Comparison of ENCODE assay signal across 24 mouse cellular contexts in the genomic region with DNA sequence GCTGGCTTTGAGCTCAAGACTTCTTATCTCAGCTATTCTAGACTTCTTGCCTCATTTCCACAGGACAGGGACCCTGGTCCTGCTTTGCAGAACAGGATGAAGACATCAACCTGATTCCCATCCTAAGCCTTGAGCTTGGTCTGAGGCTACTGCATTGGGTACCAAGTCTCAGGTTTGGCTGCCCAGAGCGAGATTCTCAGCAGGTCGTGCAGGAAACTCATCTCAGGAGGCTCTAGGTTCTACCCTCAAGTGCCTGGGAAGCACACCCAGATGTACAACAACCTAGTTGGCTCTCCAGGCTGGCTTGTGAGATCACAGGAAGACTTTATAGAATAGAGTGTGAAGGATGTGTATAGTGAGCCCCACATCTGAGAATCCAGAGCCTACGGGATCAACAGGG. TPM values are rescaled to one million over a fixed set of nuclear protein-coding genes. Genes with fewer than 3 reads are reported as not detected.
DNase-seq lines count a peak whose midpoint lies in the region; ATAC-seq lines count a peak whose summit lies in the region.
"Had no signal": no experiment of that assay in that cellular context is flagged by ENCODE, and none has a peak within 500 bp of the region (broad histone marks: within the 10 kb centered on the region; RNA-seq: fewer than 3 reads in every experiment).

No protein-coding gene starts in this region.

- no peaks in the 10 kb centered on the region for H3K36me3 ChIP-seq in heart, embryonic 10.5 days
- H3K36me3 ChIP-seq in heart, embryonic 13.5 days, result no peaks in the 10 kb centered on the region
- no peaks in the 10 kb centered on the region for H3K36me3 ChIP-seq in midbrain, embryonic 11.5 days (ENCODE audit: control insufficient read depth, insufficient read depth, low read length)
- H3K36me3 ChIP-seq in midbrain, embryonic 13.5 days, result no peaks in the 10 kb centered on the region
- H3K36me3 ChIP-seq: G1E had no signal

- no peak overlapping the region for H3K4me3 ChIP-seq in heart, embryonic 10.5 days
- no peak overlapping the region for H3K4me3 ChIP-seq in heart, embryonic 13.5 days
- no peak overlapping the region for H3K4me3 ChIP-seq in midbrain, embryonic 11.5 days (ENCODE audit: low read depth, low read length)
- no peak overlapping the region for H3K4me3 ChIP-seq in midbrain, embryonic 13.5 days (replicated peaks)

- ATAC-seq in heart, embryonic 13.5 days (ENCODE audit: extremely low read depth, insufficient number of reproducible peaks, low FRiP score, low TSS enrichment), result no peak
- no peak for ATAC-seq in midbrain, embryonic 11.5 days (ENCODE audit: low FRiP score)
- no peak for ATAC-seq in midbrain, embryonic 13.5 days
- ATAC-seq: activated CD4-positive, CD25-positive, alpha-beta regulatory T cell, adult 4 months; CD4-positive, CD25-positive, alpha-beta regulatory T cell, adult 4 months; Patski had no signal

- peaks cover 66% of the 10 kb centered on the region for H3K4me1 ChIP-seq in heart, embryonic 10.5 days
- peaks cover 58% of the 10 kb centered on the region for H3K4me1 ChIP-seq in heart, embryonic 13.5 days
- H3K4me1 ChIP-seq in midbrain, embryonic 11.5 days (ENCODE audit: control insufficient read depth, insufficient read depth, low read length), result peaks cover 4% of the 10 kb centered on the region
- peaks cover 16% of the 10 kb centered on the region for H3K4me1 ChIP-seq in midbrain, embryonic 13.5 days (replicated peaks)

- no peaks in the 10 kb centered on the region for H3K9me3 ChIP-seq in heart, embryonic 10.5 days
- H3K9me3 ChIP-seq in heart, embryonic 13.5 days, result no peaks in the 10 kb centered on the region
- no peaks in the 10 kb centered on the region for H3K9me3 ChIP-seq in midbrain, embryonic 11.5 days (ENCODE audit: control insufficient read depth, low read length)
- H3K9me3 ChIP-seq in midbrain, embryonic 13.5 days, result no peaks in the 10 kb centered on the region

- intact Hi-C loops in heart, postnatal 36 days (cut with DNase I), result no loop called here
- intact Hi-C loops in heart, postnatal 25 days (cut with DNase I), result no loop called here

- no peaks in the 10 kb centered on the region for H3K27me3 ChIP-seq in heart, embryonic 10.5 days (ENCODE audit: insufficient read depth, poor library complexity, severe bottlenecking)
- no peaks in the 10 kb centered on the region for H3K27me3 ChIP-seq in heart, embryonic 13.5 days (replicated peaks)
- no peaks in the 10 kb centered on the region for H3K27me3 ChIP-seq in midbrain, embryonic 11.5 days (ENCODE audit: control insufficient read depth, insufficient read depth, low read length)
- no peaks in the 10 kb centered on the region for H3K27me3 ChIP-seq in midbrain, embryonic 13.5 days
- H3K27me3 ChIP-seq: CH12.LX, Patski had no signal

- peak overlapping the region; percentile 77 for H3K27ac ChIP-seq in heart, embryonic 10.5 days
- H3K27ac ChIP-seq in heart, embryonic 13.5 days (replicated peaks), result peak overlapping the region; percentile 66; the same call in 1 of the 2 replicates
- no peak overlapping the region for H3K27ac ChIP-seq in midbrain, embryonic 11.5 days (ENCODE audit: low read depth, low read length)
- H3K27ac ChIP-seq in midbrain, embryonic 13.5 days, result no peak overlapping the region

- 84% methylated on average over 3 of the region's 3 CpGs for WGBS in heart, embryonic 10.5 days
- 69% methylated on average over 3 of the region's 3 CpGs for WGBS in heart, embryonic 13.5 days
- WGBS in midbrain, embryonic 11.5 days, result 87% methylated on average over 3 of the region's 3 CpGs
- 86% methylated on average over 3 of the region's 3 CpGs for WGBS in midbrain, embryonic 13.5 days

- peak; percentile 65 for DNase-seq in heart, adult 11 months
- DNase-seq in heart, adult 8-10 months (ENCODE audit: low spot score), result no peak
- no peak for DNase-seq in heart, embryonic 10.5 days (ENCODE audit: low spot score)
- DNase-seq in heart, postnatal 36 days, result no peak
- no peak for DNase-seq in heart, postnatal 25 days (ENCODE audit: low spot score)
- DNase-seq in midbrain, embryonic 11.5 days (ENCODE audit: low spot score, missing footprints), result peak; percentile 56
- DNase-seq: adrenal gland, adult 2 months; adrenal gland, adult 8-10 months; adrenal gland, postnatal 10 days; adrenal gland, postnatal 14 days; adrenal gland, postnatal 25 days; adrenal gland, postnatal 36 days; B cell, adult 2 months; cerebellum, adult 11 months; cerebellum, adult 11-12 months had no signal

- H3K9ac ChIP-seq in heart, embryonic 13.5 days, result no peak overlapping the region
- H3K9ac ChIP-seq in midbrain, embryonic 11.5 days (ENCODE audit: low read length), result no peak overlapping the region
- H3K9ac ChIP-seq in midbrain, embryonic 13.5 days (replicated peaks), result no peak overlapping the region

- H3K4me2 ChIP-seq in heart, embryonic 13.5 days, result no peak overlapping the region
- no peak overlapping the region for H3K4me2 ChIP-seq in midbrain, embryonic 11.5 days
- H3K4me2 ChIP-seq in midbrain, embryonic 13.5 days (replicated peaks), result no peak overlapping the region

RNA-seq across cellular contexts. Expression of a gene that starts 46.4 kb away (rescaled TPM):
- 10 to 100 TPM; 41.6 to 49.5 (median 44.5) TPM for total RNA-seq in heart, adult 8-10 months (2022)
- polyA plus RNA-seq in heart, embryonic 10.5 days (2016; fragmentation: Nextera tagmentation; extraction: Ambion mirVana), result 24.9 and 32.6 TPM in 2 replicates
- 10 to 100 TPM; 36.4 to 40.7 TPM for total RNA-seq in heart, postnatal 36 days (2021)
- polyA plus RNA-seq in heart, embryonic 13.5 days (2015; fragmentation: Nextera tagmentation; extraction: Ambion mirVana), result 19.7 and 20.2 TPM in 2 replicates
- 10 to 100 TPM; 43.7 to 44.8 TPM for total RNA-seq in heart, postnatal 25 days (2021)
- polyA plus RNA-seq in midbrain, embryonic 11.5 days (2014; fragmentation: Nextera tagmentation; extraction: Ambion mirVana), result 13.0 and 14.1 TPM in 2 replicates
- polyA plus RNA-seq in midbrain, embryonic 13.5 days (2015; fragmentation: Nextera tagmentation; extraction: Ambion mirVana), result 27.5 and 31.8 TPM in 2 replicates
- total RNA-seq: MEL had no signal
- polyA plus RNA-seq: G1E had no signal

RNA-seq across cellular contexts. Expression of a gene that starts 53.6 kb away (rescaled TPM):
- total RNA-seq in heart, adult 8-10 months (2022), result 1 to 10 TPM; 4.9 to 7.0 (median 6.4) TPM
- 6.3 and 7.5 TPM in 2 replicates for polyA plus RNA-seq in heart, embryonic 10.5 days (2016; fragmentation: Nextera tagmentation; extraction: Ambion mirVana)
- total RNA-seq in heart, postnatal 36 days (2021), result 1 to 10 TPM; 6.3 to 7.4 TPM
- polyA plus RNA-seq in heart, embryonic 13.5 days (2015; fragmentation: Nextera tagmentation; extraction: Ambion mirVana), result 4.9 and 5.9 TPM in 2 replicates
- total RNA-seq in heart, postnatal 25 days (2021), result 1 to 10 TPM; 5.2 to 5.8 TPM
- polyA plus RNA-seq in midbrain, embryonic 11.5 days (2014; fragmentation: Nextera tagmentation; extraction: Ambion mirVana), result 8.5 and 10.4 TPM in 2 replicates
- 8.5 and 8.7 TPM in 2 replicates for polyA plus RNA-seq in midbrain, embryonic 13.5 days (2015; fragmentation: Nextera tagmentation; extraction: Ambion mirVana)
- total RNA-seq: MEL had no signal
- polyA plus RNA-seq: C2C12, G1E, Patski had no signal

Comparison
In these comparisons a context has a peak if more than half of its experiments do, and no peak if none do; other contexts are left out.
1. DNase-seq: peak in heart, adult 11 months (single experiment) and midbrain, embryonic 11.5 days (single experiment); none in heart, adult 8-10 months (single experiment), heart, embryonic 10.5 days (single experiment), heart, postnatal 36 days (0 of 2) and heart, postnatal 25 days (single experiment).
2. H3K27ac ChIP-seq: peak in heart, embryonic 10.5 days (single experiment) and heart, embryonic 13.5 days (single experiment); none in midbrain, embryonic 11.5 days (single experiment) and midbrain, embryonic 13.5 days (single experiment).